Mouse (Mus musculus): ENCODE data around the gene Clcn1.

Gene Clcn1

GRCm38 (mm10) chr6:42286448-42286847 lies at the start of gene Clcn1:
Gene Clcn1 (plus strand): TSS chr6:42286685.
- TF ChIP-seq NANOG (IDR thresholded peaks at IDR 0.05; ENCODE audit: borderline replicate concordance, low read length) (no peak), POU5F1 (IDR thresholded peaks at IDR 0.05; ENCODE audit: borderline replicate concordance, low read length) (no peak), CTCF (conservative IDR thresholded peaks at IDR 0.05; ENCODE audit: low read length) (no peak)
- Histone ChIP-seq H3K9me3 (ENCODE audit: low read length) (no peaks in the 10 kb centered on the region), H3K27me3 (ENCODE audit: insufficient read depth, low read length) (no peaks in the 10 kb centered on the region), H3K4me3 (replicated peaks; ENCODE audit: low read length) (no peak within 1 kb of the TSS), H3K4me1 (replicated peaks; ENCODE audit: low read depth, low read length) (peaks cover 7% of the 10 kb centered on the region; the same call in 1 of the 2 replicates), H3K36me3 (ENCODE audit: insufficient read depth, low read length) (peaks cover 65% of the 10 kb centered on the region)

DNA sequence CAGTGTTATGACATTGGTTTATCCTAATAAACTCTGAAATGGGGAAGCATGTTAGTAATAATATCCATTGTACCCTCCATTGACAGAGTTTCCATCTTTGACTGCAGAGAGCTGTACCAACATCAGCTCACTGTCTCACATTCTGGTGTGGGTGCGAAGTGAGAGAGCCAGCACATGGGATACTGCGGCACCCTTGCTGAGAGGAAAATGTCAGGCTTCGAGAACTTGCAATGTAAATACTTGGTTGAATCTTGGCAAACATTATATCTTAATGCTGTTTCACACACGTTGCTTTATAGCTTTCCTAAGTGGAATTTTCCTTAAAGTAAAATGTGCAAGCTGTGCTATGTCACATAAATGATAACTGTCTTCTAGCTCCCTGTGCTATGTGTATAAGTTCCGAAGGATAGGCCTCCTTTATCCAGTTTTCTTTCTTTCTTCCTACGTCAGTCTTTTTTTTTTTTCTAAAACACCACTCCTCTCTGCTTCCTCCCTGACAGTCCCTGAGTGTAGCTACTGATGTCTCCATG lies 49.1 kb upstream of the Clcn1 start:
- Histone ChIP-seq H3K4me1 (replicated peaks; ENCODE audit: low read depth, low read length) (no peaks in the 10 kb centered on the region), H3K36me3 (ENCODE audit: insufficient read depth, low read length) (no peaks in the 10 kb centered on the region), H3K27me3 (ENCODE audit: insufficient read depth, low read length) (no peaks in the 10 kb centered on the region), H3K9me3 (ENCODE audit: low read length) (no peaks in the 10 kb centered on the region), H3K4me3 (replicated peaks; ENCODE audit: low read length) (no peak overlapping the region)
- TF ChIP-seq NANOG (IDR thresholded peaks at IDR 0.05; ENCODE audit: borderline replicate concordance, low read length) (no peak), POU5F1 (IDR thresholded peaks at IDR 0.05; ENCODE audit: borderline replicate concordance, low read length) (no peak), CTCF (conservative IDR thresholded peaks at IDR 0.05; ENCODE audit: low read length) (no peak)

DNA sequence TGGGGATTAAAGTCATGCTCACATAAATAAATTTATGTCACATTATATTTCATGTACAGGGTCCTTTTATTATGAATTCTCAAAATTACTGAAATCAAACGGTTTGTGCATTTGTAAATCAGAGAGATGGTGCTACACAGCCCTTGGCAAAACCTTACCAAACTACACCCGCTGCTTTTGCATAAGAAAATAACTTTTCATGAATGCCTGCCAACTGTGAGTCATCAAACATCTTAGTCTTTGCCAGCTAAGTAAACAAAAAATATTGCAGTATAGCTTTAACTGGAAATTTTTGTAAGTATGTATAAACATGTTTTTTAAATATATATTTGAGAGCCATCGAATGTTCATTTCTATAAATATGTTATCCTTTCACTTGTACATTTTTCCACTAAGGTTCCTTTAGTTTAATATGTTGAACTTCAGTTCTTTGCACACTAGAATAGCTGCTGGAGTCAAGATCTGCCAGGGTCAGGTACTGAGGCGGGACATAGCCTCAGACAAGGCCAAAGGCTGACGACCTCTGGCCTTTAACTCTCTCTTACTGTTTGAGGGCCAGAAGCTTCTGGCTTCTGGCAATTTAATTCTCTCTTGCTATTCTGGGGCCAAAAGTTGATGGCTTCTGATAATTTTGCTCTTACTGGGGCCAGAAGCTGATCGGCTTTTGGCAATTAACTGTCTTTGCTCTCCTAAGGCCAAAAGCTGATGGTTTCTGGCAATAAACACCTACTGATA lies 45.0 kb upstream of the Clcn1 start:
- Histone ChIP-seq H3K36me3 (ENCODE audit: insufficient read depth, low read length) (no peaks in the 10 kb centered on the region), H3K4me3 (replicated peaks; ENCODE audit: low read length) (no peak overlapping the region), H3K27me3 (ENCODE audit: insufficient read depth, low read length) (peaks cover 10% of the 10 kb centered on the region), H3K9me3 (ENCODE audit: low read length) (no peaks in the 10 kb centered on the region), H3K4me1 (replicated peaks; ENCODE audit: low read depth, low read length) (peaks cover 7% of the 10 kb centered on the region)
- TF ChIP-seq CTCF (conservative IDR thresholded peaks at IDR 0.05; ENCODE audit: low read length) (no peak), POU5F1 (IDR thresholded peaks at IDR 0.05; ENCODE audit: borderline replicate concordance, low read length) (no peak), NANOG (IDR thresholded peaks at IDR 0.05; ENCODE audit: borderline replicate concordance, low read length) (no peak)

- peak within 1 kb of the TSS; percentile 77 for H3K4me3 ChIP-seq (replicated peaks; ENCODE audit: low read length)
- peaks cover 26% of the 10 kb centered on the region for H3K27me3 ChIP-seq (ENCODE audit: insufficient read depth, low read length)
- H3K9me3 ChIP-seq (ENCODE audit: low read length), result no peaks in the 10 kb centered on the region
- no peaks in the 10 kb centered on the region for H3K36me3 ChIP-seq (ENCODE audit: insufficient read depth, low read length)
- H3K4me1 ChIP-seq (replicated peaks; ENCODE audit: low read depth, low read length), result peaks cover 21% of the 10 kb centered on the region
- TF ChIP-seq NANOG (IDR thresholded peaks at IDR 0.05; ENCODE audit: borderline replicate concordance, low read length) (no peak), POU5F1 (IDR thresholded peaks at IDR 0.05; ENCODE audit: borderline replicate concordance, low read length) (no peak), CTCF (conservative IDR thresholded peaks at IDR 0.05; ENCODE audit: low read length) (no peak)
These were observed 40.7 kb upstream of the Clcn1 start, which contains the start of gene Gstk1 for GRCm38 (mm10) chr6:42245711-42246353. Gene Gstk1 (plus strand): TSS chr6:42245935.

GRCm38 (mm10) chr6:42247173-42247572 lies 39.3 kb upstream of the Clcn1 start:
- TF ChIP-seq CTCF (conservative IDR thresholded peaks at IDR 0.05; ENCODE audit: low read length) (no peak), POU5F1 (IDR thresholded peaks at IDR 0.05; ENCODE audit: borderline replicate concordance, low read length) (no peak), NANOG (IDR thresholded peaks at IDR 0.05; ENCODE audit: borderline replicate concordance, low read length) (no peak)
- Histone ChIP-seq H3K27me3 (ENCODE audit: insufficient read depth, low read length) (peaks cover 27% of the 10 kb centered on the region), H3K9me3 (ENCODE audit: low read length) (no peaks in the 10 kb centered on the region), H3K4me3 (replicated peaks; ENCODE audit: low read length) (no peak overlapping the region), H3K36me3 (ENCODE audit: insufficient read depth, low read length) (no peaks in the 10 kb centered on the region), H3K4me1 (replicated peaks; ENCODE audit: low read depth, low read length) (peaks cover 21% of the 10 kb centered on the region)

- Histone ChIP-seq H3K36me3 (ENCODE audit: insufficient read depth, low read length) (no peaks in the 10 kb centered on the region), H3K27me3 (ENCODE audit: insufficient read depth, low read length) (peaks cover 27% of the 10 kb centered on the region), H3K4me1 (replicated peaks; ENCODE audit: low read depth, low read length) (peaks cover 21% of the 10 kb centered on the region), H3K9me3 (ENCODE audit: low read length) (no peaks in the 10 kb centered on the region), H3K4me3 (replicated peaks; ENCODE audit: low read length) (no peak overlapping the region)
- no peak for TF ChIP-seq NANOG (IDR thresholded peaks at IDR 0.05; ENCODE audit: borderline replicate concordance, low read length)
- TF ChIP-seq CTCF (conservative IDR thresholded peaks at IDR 0.05; ENCODE audit: low read length), result no peak
- no peak for TF ChIP-seq POU5F1 (IDR thresholded peaks at IDR 0.05; ENCODE audit: borderline replicate concordance, low read length)
These were observed 38.5 kb upstream of the Clcn1 start for GRCm38 (mm10) chr6:42247981-42248380.

DNA sequence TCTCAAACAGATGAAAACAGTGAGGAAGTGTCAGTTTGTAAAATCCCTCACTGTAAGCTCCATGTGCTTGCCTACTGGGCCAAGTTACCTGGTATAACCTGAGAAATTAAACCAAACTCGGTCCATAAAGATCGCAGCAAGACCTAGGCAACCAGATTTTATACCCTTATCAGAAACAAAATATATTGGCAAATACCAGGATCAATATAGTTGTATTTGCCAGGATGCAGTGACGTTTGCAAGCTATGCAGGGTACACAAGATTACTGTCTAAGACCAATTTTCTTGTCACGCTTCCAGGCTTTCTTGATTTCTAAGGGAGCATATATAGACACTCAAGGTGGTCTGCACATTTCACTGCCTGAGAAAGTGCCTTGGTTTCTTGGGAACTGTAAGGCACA lies 34.7 kb upstream of the Clcn1 start:
- Histone ChIP-seq H3K27me3 (ENCODE audit: insufficient read depth, low read length) (peaks cover 17% of the 10 kb centered on the region), H3K36me3 (ENCODE audit: insufficient read depth, low read length) (no peaks in the 10 kb centered on the region), H3K4me3 (replicated peaks; ENCODE audit: low read length) (no peak overlapping the region), H3K4me1 (replicated peaks; ENCODE audit: low read depth, low read length) (peaks cover 18% of the 10 kb centered on the region), H3K9me3 (ENCODE audit: low read length) (no peaks in the 10 kb centered on the region)
- no peak for TF ChIP-seq POU5F1 (IDR thresholded peaks at IDR 0.05; ENCODE audit: borderline replicate concordance, low read length)
- TF ChIP-seq CTCF (conservative IDR thresholded peaks at IDR 0.05; ENCODE audit: low read length), result no peak
- TF ChIP-seq NANOG (IDR thresholded peaks at IDR 0.05; ENCODE audit: borderline replicate concordance, low read length), result no peak

- no peaks in the 10 kb centered on the region for H3K36me3 ChIP-seq (ENCODE audit: insufficient read depth, low read length)
- no peaks in the 10 kb centered on the region for H3K9me3 ChIP-seq (ENCODE audit: low read length)
- H3K27me3 ChIP-seq (ENCODE audit: insufficient read depth, low read length), result peaks cover 4% of the 10 kb centered on the region; the same call in 1 of the 2 replicates
- H3K4me1 ChIP-seq (replicated peaks; ENCODE audit: low read depth, low read length), result peaks cover 20% of the 10 kb centered on the region
- H3K4me3 ChIP-seq (replicated peaks; ENCODE audit: low read length), result no peak overlapping the region
- TF ChIP-seq NANOG (IDR thresholded peaks at IDR 0.05; ENCODE audit: borderline replicate concordance, low read length), result no peak
- TF ChIP-seq POU5F1 (IDR thresholded peaks at IDR 0.05; ENCODE audit: borderline replicate concordance, low read length), result no peak
- TF ChIP-seq CTCF (conservative IDR thresholded peaks at IDR 0.05; ENCODE audit: low read length), result no peak
These were observed 33.4 kb upstream of the Clcn1 start for GRCm38 (mm10) chr6:42253103-42253502.

Measured in E14TG2a.4 (cell line).